Mouse (Mus musculus) lung, adult 2 months (tissue): Measurements from ENCODE around the gene Slc8a2.

Experiments
- CTCF ChIP-seq: fragments of 200-500 bp; IDR thresholded peaks from 2 replicates; pipeline ENCODE4 v1.5.1; 2011; ENCODE audit warnings: mild to moderate bottlenecking, low read length, control low read depth; ENCODE audit not compliant: insufficient read depth
- POLR2A ChIP-seq: fragments of 200-500 bp; IDR thresholded peaks from 2 replicates; pipeline ENCODE4 v1.6.1; 2011; ENCODE audit warnings: low read depth, mild to moderate bottlenecking, control low read depth, low read length, borderline replicate concordance; ENCODE audit errors: extremely low read depth

- TF ChIP-seq CTCF (no peak), POLR2A (no peak)
Observed at GRCm38 (mm10) chr7:16161302-16161701, 31.7 kb downstream of the Slc8a2 start.
